Mouse (Mus musculus) stomach, postnatal 0 days (tissue): ENCODE results near the gene Isoc2a.

Source experiments
- CTCF ChIP-seq: IDR thresholded peaks from 2 replicates; pipeline ENCODE4 v1.5.1; 2016; ENCODE audit warnings: antibody characterized with exemption, low read depth, mild to moderate bottlenecking, moderate library complexity
- EP300 ChIP-seq: optimal IDR thresholded peaks from 2 replicates; pipeline ENCODE3; 2016; ENCODE audit warnings: antibody characterized with exemption

DNA sequence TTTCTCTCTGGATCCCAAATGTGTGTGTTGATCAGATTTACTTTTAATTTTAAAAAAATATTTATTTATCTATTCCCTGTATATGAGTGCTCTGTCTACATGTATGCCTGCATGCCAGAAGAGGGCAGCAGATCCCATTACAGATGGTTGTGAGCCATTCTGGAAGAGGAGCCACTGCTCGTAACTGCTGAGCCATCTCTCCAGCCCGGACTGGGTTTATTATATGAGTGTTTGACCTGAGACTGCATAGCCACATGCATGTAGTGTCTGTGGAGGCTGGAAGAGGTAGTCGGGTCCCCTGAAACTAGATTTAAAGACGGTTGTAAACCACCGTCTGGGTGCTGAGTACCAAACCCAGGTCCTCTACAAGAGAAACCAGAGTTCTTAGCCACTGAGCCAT is 11.9 kb upstream of the Isoc2a start:
- TF ChIP-seq CTCF (peak; percentile 75), EP300 (no peak)
